Mouse (Mus musculus) yolk sac, embryonic 10.5 days (tissue): ENCODE results near the gene Rbbp5.
"Not testable (repeated sequence)": the region's sequence is repeated elsewhere in the genome, so short reads cannot be mapped to it uniquely, and the experiment has no call there.

Source experiments
- DNase-seq: peaks from one replicate; pipeline ENCODE4 v3.0.0-alpha.2; 2017; ENCODE audit warnings: low spot score

Gene Rbbp5

GRCm38 (mm10) chr1:132476928-132477691 is at the start of gene Rbbp5:
Gene Rbbp5 (plus strand): TSS chr1:132477365.
- peak; percentile 88 for DNase-seq

- no peak for DNase-seq
These were observed 46.3 kb upstream of the Rbbp5 start for GRCm38 (mm10) chr1:132430818-132431217.

DNA sequence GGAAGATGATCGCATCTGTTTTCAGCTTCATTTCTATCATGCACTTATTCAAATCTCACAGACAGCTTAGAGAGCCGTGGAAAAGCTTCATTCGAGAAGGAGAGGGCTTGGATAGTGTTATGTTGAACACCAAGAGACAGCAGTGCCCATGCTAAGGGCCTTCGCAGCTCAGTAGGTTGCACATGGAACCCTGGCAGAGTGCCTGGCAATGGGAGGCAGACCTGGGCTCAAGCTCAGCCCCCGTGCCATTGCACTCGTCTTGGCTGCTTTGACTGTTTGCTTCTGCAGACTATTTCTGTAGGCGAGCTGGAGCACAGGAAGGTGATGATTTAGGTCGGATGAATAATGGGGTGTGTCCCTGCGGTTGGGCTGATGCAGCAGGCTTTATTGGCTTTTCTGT is 45.4 kb upstream of the Rbbp5 start:
- DNase-seq = no peak

DNA sequence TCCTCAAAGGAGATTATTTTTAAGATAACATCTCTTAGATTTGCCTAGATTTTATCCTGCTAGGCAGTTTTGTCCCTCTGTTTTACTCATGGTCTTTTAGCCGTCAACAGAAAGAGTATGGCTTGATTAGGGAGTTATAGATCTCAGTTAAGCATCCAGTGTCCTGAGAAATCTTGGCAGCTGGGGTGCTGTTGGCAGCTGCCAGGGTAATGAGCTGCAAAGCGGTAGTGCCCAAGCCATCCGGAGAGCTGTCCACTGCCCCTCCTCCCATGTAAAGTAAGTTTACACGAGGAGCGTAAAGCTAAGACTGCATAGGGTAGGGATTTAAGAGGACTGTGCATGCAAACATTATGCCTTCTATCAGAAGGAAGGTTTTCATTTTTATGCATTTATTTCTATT is 43.8 kb upstream of the Rbbp5 start:
- no peak for DNase-seq

DNA sequence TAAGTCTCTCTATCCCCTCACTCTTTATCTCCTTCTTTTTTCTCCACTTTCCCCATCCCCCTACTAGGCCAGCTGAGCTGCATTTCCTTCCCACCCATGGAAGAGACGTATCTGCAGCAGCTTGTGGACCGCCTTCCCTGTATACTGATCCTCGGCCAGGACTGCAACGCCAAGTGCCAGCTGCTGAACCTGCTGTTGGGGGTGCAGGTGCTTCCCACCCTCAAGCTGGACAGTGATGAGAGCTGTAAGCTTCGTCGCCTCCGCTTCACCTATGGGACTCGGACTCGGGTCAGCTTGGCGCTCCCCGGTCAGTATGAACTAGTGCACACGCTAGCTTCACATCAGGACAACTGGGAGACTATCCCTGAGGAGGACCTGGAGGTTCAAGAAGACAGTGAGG is 43.1 kb upstream of the Rbbp5 start:
- no peak for DNase-seq

GRCm38 (mm10) chr1:132436320-132436958 is 40.7 kb upstream of the Rbbp5 start:
- DNase-seq = no peak

DNA sequence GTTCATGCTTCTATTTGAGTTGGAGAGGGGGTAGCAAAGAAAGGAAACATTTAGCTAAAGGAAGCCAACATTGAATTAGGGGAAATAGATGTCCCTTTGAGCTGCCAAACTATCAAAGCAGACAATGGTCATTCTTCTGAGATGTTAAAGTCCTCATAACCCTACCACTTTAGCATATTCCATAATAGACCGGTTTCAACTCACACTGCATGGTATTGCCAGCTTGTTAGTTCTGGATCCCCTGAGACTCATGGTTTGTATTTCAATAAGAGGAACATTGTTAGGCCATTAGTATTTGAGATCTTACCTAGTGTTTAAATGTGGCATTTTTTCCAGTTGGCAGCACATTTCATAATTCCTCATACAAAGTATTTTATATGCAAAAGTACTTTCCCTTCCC is 40.2 kb upstream of the Rbbp5 start:
- no peak for DNase-seq

GRCm38 (mm10) chr1:132437389-132437788 is 39.8 kb upstream of the Rbbp5 start:
- DNase-seq = no peak

- DNase-seq = no peak
These were observed 36.2 kb upstream of the Rbbp5 start for GRCm38 (mm10) chr1:132440896-132441435.

DNA sequence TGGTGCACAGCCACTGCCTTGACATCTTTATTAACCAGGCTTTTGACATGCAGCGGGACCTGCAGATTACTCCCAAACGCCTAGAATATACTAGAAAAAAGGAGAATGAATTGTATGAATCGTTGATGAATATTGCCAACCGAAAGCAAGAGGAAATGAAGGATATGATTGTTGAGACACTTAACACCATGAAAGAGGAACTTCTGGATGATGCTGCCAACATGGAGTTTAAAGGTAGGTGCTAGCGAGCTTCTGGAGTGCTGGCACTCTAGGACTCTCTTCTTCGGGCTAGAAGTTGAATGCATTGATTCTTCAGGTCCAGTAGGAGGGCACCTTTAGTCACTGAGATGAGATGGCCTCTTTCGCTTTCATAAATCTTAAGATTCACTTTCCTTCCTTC is 27.4 kb upstream of the Rbbp5 start:
- no peak for DNase-seq

DNA sequence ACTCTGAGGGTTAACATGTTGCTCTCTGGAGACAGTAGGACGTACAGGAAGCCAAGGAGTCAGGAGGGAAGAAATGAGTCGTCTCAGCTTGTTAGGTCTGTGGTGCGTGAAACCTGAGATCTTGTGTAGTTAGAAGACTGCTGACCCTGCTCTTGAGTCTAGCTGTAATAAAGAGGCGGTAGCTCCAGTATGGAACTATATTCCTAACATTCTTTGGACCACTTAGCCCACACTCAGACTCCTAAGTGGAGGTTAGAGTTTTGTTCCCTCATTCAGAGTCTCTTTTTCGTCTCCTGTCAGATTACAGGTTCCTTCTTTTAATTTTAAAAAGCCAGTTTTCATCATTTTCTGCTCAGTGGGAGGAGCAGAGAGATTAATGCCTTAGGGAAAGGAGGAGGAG is 12.5 kb upstream of the Rbbp5 start:
- no peak for DNase-seq

- no peak for DNase-seq
These were observed 8.2 kb upstream of the Rbbp5 start for GRCm38 (mm10) chr1:132468926-132469325.

DNA sequence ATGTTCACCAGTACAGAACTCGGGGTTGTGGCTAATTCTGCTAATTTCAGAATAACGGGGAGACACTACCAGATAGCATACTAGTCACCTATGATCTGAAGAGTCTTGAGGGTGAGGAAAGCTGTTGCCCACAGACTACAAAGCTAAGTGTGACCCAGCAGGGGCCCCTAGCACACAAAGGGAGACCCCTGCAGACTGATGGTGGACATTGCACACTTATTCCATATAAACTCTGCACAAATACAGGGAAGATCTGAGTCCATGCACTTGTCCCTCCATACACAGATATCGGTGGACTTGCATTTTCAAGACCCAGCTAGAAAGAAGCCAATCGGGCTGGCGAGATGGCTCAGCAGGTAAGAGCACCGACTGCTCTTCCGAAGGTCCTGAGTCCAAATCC is 7.6 kb upstream of the Rbbp5 start:
- DNase-seq = no peak

GRCm38 (mm10) chr1:132470031-132470430 is 7.1 kb upstream of the Rbbp5 start:
- DNase-seq = not testable (repeated sequence)

GRCm38 (mm10) chr1:132471032-132471431 is 6.1 kb upstream of the Rbbp5 start:
- no peak for DNase-seq

- DNase-seq = no peak
These were observed 5.7 kb upstream of the Rbbp5 start for GRCm38 (mm10) chr1:132471499-132471898.

DNA sequence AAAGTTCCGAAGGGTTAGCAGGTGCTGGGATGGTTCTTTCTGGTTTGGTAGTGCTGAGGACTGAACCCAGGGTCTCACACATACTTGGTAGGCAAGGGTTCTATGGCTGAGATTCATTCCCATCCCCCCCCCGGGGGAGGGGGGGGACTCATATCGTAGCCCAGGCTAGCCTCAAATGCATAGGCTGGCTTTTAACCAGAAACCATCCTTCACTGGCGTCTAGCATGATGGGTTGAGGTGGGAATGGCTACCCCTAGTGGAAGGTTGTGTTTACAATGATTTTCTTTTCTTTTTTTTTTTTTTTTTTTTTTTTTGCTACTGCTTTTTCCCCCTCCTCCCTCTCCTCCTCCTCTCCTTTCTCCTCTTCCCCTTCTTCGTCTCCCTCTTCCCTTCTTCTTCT is 4.6 kb upstream of the Rbbp5 start:
- DNase-seq = no peak

GRCm38 (mm10) chr1:132474496-132474895 is 2.7 kb upstream of the Rbbp5 start:
- DNase-seq = no peak

DNA sequence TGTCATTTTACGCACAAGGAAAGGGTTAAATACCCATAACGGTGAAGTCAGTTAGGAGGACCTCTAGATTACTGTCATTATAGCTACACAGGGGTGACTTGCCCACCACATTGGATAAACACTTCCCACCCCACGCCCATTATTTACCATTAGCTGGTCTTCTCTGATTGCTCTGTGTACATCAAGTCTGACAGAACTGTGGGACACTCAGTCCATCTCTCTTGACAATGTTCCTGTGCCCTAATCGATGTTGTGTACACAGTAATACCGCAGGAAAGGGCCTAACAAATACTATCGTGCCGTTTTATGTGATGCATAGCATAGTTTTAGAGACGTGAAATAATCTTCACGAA is 614 bp upstream of the Rbbp5 start:
- no peak for DNase-seq

- DNase-seq = no peak
These were observed 2.3 kb downstream of the Rbbp5 start for GRCm38 (mm10) chr1:132479438-132479837.

DNA sequence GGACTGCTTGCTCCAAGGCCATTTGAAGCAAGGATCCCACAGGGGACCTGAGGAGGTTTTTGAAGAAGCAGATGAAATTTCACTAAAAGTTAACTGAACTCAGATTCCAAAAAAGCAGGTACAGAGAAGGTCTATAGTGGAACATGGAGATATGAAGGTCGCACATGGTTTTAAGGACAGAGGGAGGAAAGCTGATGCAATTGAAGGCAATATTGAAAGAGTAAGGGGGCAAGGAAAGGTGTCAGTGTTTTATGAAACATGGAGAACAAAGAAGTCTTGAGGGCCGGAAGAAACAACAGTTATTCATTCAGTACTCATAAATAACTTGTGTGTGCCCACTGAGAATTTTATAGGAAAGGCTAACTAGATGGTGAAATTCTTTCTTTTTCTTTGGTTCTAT is 4.5 kb downstream of the Rbbp5 start:
- DNase-seq = no peak

- DNase-seq = no peak
These were observed 6.1 kb downstream of the Rbbp5 start for GRCm38 (mm10) chr1:132483234-132483633.

GRCm38 (mm10) chr1:132483759-132484158 is 6.6 kb downstream of the Rbbp5 start:
- no peak for DNase-seq

DNA sequence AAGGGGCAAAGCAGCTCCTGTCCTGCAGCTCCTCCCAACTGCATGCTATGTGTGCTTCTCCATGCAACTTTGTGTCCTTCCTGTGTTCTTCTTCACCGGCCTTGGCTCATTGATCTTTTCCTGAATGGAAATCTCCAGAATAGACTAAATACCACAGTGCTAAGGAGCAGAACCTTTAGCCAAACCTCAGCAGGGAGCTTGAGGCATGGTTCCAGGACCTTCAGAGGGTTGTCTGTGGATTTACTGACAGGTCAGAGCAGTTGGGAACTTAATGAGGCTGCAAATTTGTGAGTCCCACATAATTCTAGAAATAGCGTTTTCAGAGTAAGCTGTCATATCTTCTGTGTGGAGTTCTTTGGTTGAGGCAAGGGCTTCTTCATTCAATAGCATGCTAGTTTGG is 23.4 kb downstream of the Rbbp5 start:
- DNase-seq = no peak
